Mouse (Mus musculus): ENCODE data around the gene Gnat2. TPM values are rescaled to one million over a fixed set of nuclear protein-coding genes. Genes with fewer than 3 reads are reported as not detected.

Gene Gnat2
- total RNA-seq, 2 experiments from 2014 or later, result 0.26 to 0.36 TPM

DNA sequence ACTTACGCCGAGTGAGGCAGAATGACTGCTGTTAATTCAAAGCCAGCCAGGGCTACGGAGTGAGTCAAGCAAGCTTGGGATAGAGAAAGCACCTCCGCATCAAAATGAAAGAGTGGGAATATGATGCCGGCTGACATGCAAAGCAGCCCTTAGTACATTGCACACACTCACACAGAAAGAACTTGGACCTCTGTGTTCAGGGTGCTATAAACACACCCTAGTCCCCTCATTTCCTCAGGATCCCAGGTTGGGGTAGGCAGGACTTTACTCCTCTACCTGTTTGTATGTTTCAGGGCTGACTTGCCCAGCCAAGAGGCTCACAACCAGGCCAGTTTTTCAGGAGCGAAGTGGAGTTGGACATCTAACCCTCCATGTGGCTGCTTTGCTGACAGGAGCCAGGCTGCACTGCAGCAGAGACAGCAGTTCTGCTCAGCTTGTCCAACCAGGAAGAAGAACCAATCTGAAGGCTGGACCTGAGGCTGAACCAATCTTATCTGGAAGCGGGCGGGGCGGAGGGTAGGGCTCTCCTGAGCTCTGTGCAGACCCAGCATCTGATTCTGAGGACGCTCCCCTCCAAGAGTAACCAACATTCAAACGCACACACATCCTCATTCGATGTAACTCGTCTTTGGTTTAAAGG, 23.2 kb upstream of the Gnat2 start:
- peak overlapping the region; percentile 47 for H3K4me3 ChIP-seq
- no peak overlapping the region for H3K27ac ChIP-seq
- DNase-seq, result peak; percentile 54
- TF ChIP-seq CTCF (IDR thresholded peaks at IDR 0.05), result no peak
- intact Hi-C loops (cut with DNase I), result loop anchor here (10.0 kb wide), 1 partner anchor 375 kb away; the partner anchor contains the start of gene Ahcyl1

DNA sequence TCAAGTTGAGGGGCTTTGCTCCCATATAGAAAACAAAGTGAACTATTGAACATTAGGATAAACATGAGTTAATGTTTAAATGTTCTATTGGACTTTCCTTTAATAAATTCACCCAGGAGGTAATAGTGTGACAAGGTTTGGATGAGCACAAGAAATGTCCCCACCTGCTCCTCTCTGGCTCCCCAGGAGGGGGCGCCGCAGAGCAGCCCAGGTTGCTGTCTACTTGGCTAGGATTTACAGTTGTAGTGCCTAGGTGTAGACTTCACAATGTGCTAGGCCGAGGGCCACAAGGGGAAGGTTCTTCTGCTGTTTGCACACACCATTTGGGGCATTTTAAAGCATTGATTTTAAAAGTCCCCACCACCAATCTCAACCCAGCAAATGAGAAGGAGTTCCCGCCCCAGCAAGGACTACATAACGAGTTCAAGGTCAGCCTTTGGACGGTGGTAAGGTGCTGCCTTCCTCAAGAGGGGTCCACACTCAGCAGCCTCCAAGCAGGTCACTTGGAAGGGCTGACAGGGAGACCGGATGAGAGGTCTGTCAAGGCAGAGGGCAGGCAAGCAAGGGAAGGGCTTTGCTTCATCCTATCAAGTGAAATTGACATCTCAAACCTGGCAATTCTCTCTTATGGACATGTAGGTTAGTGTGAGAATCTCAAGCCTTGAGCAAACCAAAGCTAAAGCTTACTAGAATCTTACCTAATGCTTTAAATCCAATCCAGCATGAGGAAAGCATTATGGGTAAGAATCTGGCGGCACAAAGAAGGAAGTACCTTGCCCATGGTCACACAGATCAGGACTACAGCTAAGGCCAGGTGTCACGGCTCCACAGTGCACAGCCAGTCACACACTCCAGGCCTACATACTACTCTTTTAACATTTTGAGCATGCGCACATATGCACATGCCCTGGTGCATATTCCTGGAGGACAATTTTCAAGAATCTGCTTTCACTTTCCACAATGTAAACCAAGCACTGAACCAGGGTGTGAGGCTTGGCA, 22.0 kb upstream of the Gnat2 start:
- H3K27ac ChIP-seq, result no peak overlapping the region
- no peak overlapping the region; the same call in 1 of the 2 replicates for H3K4me3 ChIP-seq
- TF ChIP-seq CTCF (IDR thresholded peaks at IDR 0.05), result no peak; the same call in 1 of the 2 replicates
- intact Hi-C loops (cut with DNase I), result loop anchor here (1.0 kb wide), 1 partner anchor 77 kb away; no protein-coding TSS in a partner anchor
- peak; percentile 81 for DNase-seq

DNA sequence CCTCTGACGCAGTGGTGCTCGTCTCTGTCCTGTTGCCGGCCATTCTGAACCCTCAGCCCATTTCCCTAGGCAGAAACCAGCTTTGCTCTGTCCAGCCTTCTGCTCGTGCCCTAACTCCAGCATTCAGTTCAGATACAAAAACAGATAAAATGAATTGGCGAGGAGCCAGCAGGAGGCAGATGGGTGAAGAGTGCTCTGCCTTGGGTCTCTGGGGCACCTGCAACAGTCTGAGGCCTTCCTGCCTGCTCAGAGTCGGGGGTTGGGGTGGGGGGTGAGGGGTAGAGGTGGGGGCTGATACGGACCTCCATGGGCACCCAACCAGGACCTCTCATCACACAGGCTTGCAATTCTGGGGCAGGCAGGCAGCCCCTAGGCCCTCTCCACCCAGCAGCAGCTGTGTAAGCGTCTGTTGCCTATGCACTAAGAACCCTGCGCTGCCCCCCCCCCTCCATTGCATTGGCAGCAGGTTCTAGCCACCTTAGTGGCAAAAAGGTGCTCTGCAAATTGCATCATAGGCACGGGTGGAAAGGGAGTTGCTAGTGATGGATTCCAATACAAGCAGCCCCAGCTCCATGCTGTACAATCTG, 19.5 kb upstream of the Gnat2 start:
- TF ChIP-seq CTCF (IDR thresholded peaks at IDR 0.05), result no peak
- intact Hi-C loops (cut with DNase I), result no loop called here
- no peak overlapping the region for H3K4me3 ChIP-seq
- no peak overlapping the region for H3K27ac ChIP-seq
- DNase-seq, result no peak

DNA sequence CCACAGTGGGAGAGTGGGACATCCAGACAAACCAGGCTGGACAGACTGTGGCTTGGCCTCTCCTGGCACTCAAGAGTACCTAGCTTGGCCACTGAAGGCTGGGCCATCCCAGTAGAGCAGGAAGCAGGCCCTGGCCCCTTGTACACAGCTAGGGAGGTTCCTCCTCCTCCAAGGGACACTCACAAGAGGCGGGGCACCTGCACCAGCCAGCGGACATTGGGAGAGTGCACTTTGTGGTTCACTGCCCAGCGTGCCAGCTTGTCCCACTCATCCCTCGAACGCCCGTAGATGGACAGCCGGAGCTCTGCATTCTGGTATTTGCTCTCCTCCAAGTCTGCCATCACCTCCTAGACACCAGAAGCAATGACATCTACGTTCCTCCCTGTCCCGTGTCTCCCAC, 15.8 kb upstream of the Gnat2 start:
- no peak overlapping the region for H3K4me3 ChIP-seq
- intact Hi-C loops (cut with DNase I), result no loop called here

DNA sequence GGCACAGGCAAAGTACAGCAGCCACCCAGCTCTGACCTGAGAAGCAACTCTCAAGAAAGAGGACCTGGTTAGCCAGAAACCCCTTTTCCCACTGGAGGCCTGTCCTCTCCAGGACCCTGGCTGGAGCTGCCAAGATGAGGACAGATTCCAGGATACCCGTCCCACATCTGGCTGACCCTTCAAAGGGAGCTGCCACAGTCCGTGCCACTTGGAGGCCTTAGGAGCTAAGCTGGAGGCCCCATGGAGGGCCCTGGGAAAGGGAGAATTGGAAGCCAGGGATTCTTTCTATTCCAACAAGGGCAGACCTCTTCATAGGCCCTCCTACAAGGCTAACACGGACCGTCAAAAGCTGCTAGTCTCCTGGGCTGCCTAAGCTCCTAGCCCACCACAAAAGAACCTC, 10.9 kb upstream of the Gnat2 start:
- H3K4me3 ChIP-seq, result no peak overlapping the region
- no peak for TF ChIP-seq CTCF (IDR thresholded peaks at IDR 0.05)

More for the DNA sequence above, 15.8 kb upstream of the Gnat2 start:
- no peak overlapping the region for H3K27ac ChIP-seq
- no peak for DNase-seq
- no peak for TF ChIP-seq CTCF (IDR thresholded peaks at IDR 0.05)

DNA sequence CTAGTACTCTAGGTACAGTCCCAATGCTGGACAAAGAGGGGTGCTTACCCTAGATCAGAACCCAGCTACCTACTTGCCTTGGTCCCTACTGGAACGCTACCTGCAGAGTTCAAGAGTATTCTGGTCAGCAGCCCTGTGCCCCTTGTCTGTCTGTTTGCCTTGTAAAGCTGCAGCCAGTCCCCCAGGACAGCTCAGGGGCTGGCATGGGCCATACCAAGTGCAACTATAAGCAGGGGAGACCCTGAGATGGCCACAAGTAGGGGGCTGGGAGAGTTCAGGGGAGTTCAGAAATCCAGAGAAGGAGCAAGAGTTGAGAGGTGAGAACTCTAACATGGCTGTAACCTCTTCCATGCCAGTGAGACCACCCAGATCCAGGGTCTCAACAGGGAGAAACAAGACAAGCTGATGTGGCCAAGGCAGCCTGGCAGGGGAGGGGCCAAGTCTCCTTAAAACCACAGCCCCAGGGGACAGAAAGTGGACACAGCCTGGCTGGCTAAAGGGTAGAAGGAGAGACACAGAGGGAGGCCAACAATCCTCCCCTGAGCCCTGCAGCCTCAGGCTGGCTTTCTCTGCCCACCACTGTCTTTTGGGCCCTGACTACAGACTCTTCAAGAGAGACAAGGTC, 10.2 kb upstream of the Gnat2 start:
- Histone ChIP-seq H3K4me3 (no peak overlapping the region), H3K27ac (peak overlapping the region; percentile 53)
- TF ChIP-seq CTCF (IDR thresholded peaks at IDR 0.05), result no peak
- DNase-seq, result no peak
- intact Hi-C loops (cut with DNase I), result no loop called here

More for the DNA sequence above, 10.9 kb upstream of the Gnat2 start:
- no peak for DNase-seq
- intact Hi-C loops (cut with DNase I), result no loop called here
- peak overlapping the region; percentile 53; the same call in 1 of the 2 replicates for H3K27ac ChIP-seq

DNA sequence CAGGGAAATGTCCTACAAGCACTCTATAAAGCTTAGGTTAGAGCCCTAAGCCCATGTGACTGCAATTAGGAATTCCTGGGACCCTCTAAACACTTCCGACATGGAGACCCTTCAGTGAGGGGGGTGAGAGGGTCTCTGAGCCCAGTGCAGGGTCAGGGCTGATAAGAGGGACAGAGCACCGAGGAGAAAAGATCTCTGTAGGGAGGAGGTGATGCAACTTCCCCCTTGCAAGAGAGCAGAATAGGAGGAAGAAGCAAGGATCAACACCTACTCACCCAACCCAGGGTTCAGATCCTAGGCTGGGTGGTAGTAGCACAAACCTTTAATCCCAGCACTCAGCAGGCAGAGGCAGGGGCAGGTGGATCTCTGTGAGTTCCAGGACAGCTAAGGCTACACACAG, 9.4 kb upstream of the Gnat2 start:
- no peak overlapping the region for H3K4me3 ChIP-seq
- DNase-seq, result no peak
- intact Hi-C loops (cut with DNase I), result no loop called here
- TF ChIP-seq CTCF (IDR thresholded peaks at IDR 0.05), result no peak
- peak overlapping the region; percentile 53 for H3K27ac ChIP-seq

DNA sequence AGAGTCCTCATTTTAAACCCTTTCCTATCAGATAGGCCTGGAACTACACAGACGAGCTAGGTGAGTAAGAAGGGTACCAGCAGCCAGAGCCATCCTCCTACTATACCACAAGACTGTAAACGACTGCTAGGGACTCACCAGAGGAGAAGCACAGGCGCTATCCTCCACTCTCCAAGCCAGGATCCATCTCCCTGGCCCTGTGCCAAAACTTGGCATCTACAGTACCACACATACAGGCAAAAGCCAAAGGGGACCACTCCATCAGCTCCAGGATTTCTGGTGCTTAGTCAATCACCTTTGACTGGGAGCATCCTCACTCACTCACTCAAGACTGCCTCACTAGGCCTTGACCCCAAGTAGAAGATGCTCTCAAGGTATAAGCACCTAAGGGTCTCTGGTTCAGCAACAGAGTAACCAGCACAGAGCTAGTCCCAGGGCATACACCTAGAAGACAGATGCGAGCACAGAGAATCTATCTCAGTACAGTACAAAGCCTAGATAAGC, 8.6 kb upstream of the Gnat2 start:
- intact Hi-C loops (cut with DNase I), result no loop called here
- DNase-seq, result no peak
- no peak for TF ChIP-seq CTCF (IDR thresholded peaks at IDR 0.05)
- peak overlapping the region; percentile 94; the same call in 1 of the 2 replicates for H3K4me3 ChIP-seq
- no peak overlapping the region; the same call in 1 of the 2 replicates for H3K27ac ChIP-seq

DNA sequence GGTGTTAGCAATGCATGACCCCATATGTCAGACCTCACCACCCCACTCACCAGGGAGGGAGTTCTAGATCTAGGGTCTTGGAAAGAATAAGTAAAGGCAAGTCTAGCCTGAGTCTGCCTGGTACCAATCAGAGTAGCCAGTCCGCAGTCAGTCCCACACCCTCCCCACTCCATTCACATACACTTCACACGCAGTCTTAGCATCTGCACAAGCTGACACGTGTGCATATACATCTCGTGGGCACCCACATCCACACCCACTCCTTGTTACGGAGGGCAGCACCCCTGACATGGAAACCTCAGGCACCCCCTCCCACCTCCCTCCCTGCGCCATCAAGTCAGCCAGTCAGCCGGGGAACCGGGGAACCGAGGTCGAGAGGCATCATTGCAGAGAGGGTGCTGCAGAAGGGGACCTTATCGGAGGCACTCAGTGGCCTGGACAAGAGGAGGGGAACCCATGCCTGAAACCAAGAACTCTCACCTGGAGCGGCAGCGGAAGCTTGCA, 7.8 kb upstream of the Gnat2 start:
- intact Hi-C loops (cut with DNase I), result no loop called here

DNA sequence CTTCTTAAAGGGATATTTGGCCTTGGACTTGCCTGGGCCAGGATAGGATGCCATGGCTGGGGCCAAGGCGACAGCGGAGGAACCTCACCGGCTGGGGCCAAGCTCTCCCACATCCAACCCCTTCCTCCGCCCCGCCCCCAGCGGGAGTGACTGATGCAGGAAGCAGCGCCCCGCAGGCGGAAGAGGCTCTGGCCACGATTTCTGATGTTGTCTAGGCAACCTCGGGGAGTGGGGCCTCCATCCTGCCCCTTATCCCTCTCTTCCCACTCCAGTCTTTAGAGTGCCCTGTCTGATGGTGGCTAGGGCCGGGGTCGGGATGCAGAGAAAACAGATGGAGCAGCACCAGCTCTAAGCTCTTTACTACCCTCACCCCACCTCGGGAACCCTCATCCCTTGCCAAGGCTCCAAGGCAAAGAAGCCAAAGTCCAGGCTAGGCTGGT, 7.3 kb upstream of the Gnat2 start:
- Histone ChIP-seq H3K27ac (peak overlapping the region; percentile 88), H3K4me3 (peak overlapping the region; percentile 94)
- DNase-seq, result peak; percentile 96
- TF ChIP-seq CTCF (IDR thresholded peaks at IDR 0.05), result peak; percentile 8; the same call in 1 of the 2 replicates
- intact Hi-C loops (cut with DNase I), result no loop called here

More for the DNA sequence above, 7.8 kb upstream of the Gnat2 start:
- TF ChIP-seq CTCF (IDR thresholded peaks at IDR 0.05), result no peak
- Histone ChIP-seq H3K4me3 (peak overlapping the region; percentile 94), H3K27ac (peak overlapping the region; percentile 88)
- no peak for DNase-seq

DNA sequence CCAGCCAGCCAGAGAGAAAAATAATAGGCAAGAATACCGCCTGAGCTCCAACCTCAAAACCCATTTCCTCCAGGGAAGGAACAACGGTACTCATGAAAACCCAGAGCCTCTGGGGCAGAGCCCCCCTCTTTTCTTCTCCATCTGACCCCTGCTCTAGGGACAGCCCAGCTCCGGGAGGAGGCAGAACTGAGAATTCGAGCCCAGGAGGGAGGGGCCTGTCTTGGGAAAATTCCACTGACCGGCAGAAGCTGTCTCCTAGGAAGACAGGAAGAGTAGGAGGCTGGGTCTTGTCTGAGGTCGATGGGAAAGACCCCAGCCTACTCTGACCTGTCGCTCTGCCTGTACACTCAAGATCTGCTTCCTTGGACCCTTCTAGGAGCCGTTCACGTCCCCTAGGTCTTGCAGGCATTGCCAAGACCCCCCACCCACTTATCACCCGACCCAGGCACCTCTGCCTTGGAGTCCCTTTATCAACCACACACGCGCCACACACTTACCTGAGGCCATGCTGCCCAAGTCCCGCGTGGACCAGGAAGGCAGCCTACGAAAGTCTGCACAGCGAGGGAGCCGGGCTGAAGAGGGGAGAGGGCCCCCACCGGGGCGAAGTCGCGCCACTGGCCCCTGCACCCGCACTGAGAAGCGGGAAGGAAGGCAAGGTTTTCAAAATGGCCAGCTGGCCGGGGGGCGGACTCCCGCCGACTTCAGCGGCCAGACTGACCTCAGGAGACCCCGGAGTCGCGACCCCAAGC, 6.7 kb upstream of the Gnat2 start:
- peak; percentile 91 for DNase-seq
- no peak for TF ChIP-seq CTCF (IDR thresholded peaks at IDR 0.05)
- peak overlapping the region; percentile 88 for H3K27ac ChIP-seq
- intact Hi-C loops (cut with DNase I), result no loop called here
- peak overlapping the region; percentile 94 for H3K4me3 ChIP-seq
